Mouse (Mus musculus): ENCODE results near the gene Foxa2. TPM values are rescaled to one million over a fixed set of nuclear protein-coding genes. Genes with fewer than 3 reads are reported as not detected.

Foxa2 gene
- polyA plus RNA-seq, 1 experiment from 2014 or later = 0.74 TPM

GRCm38 (mm10) chr2:148021016-148021415 is 25.8 kb downstream of the Foxa2 start:
- 25% methylated on average over 9 of the region's 9 CpGs for WGBS
- Histone ChIP-seq H3K4me3 (ENCODE audit: low read depth, low read length) (no peak overlapping the region), H3K27me3 (replicated peaks; ENCODE audit: control insufficient read depth, insufficient read depth, low read length) (peaks cover 75% of the 10 kb centered on the region), H3K4me1 (ENCODE audit: control insufficient read depth, insufficient read depth, low read length) (no peaks in the 10 kb centered on the region), H3K9ac (ENCODE audit: low read depth, low read length) (no peak overlapping the region), H3K36me3 (ENCODE audit: control insufficient read depth, insufficient read depth, low read length) (no peaks in the 10 kb centered on the region), H3K4me2 (ENCODE audit: low read depth, low read length) (no peak overlapping the region), H3K27ac (replicated peaks; ENCODE audit: low read depth, low read length) (no peak overlapping the region), H3K9me3 (ENCODE audit: control insufficient read depth, low read length) (no peaks in the 10 kb centered on the region)
- DNase-seq (ENCODE audit: low spot score) (no peak), ATAC-seq (ENCODE audit: low read depth) (no peak)

GRCm38 (mm10) chr2:148020125-148020524 is 26.6 kb downstream of the Foxa2 start:
- H3K27me3 ChIP-seq (replicated peaks; ENCODE audit: control insufficient read depth, insufficient read depth, low read length) = peaks cover 66% of the 10 kb centered on the region
- WGBS = 14% methylated on average over 3 of the region's 3 CpGs
- no peaks in the 10 kb centered on the region for H3K4me1 ChIP-seq (ENCODE audit: control insufficient read depth, insufficient read depth, low read length)
- no peak overlapping the region for H3K4me3 ChIP-seq (ENCODE audit: low read depth, low read length)
- no peak for ATAC-seq (ENCODE audit: low read depth)
- no peaks in the 10 kb centered on the region for H3K36me3 ChIP-seq (ENCODE audit: control insufficient read depth, insufficient read depth, low read length)
- no peak overlapping the region for H3K27ac ChIP-seq (replicated peaks; ENCODE audit: low read depth, low read length)
- no peak overlapping the region for H3K4me2 ChIP-seq (ENCODE audit: low read depth, low read length)
- no peak overlapping the region for H3K9ac ChIP-seq (ENCODE audit: low read depth, low read length)
- no peak for DNase-seq (ENCODE audit: low spot score)
- H3K9me3 ChIP-seq (ENCODE audit: control insufficient read depth, low read length) = no peaks in the 10 kb centered on the region

- Histone ChIP-seq H3K9me3 (ENCODE audit: control insufficient read depth, low read length) (no peaks in the 10 kb centered on the region), H3K27me3 (replicated peaks; ENCODE audit: control insufficient read depth, insufficient read depth, low read length) (peaks cover 46% of the 10 kb centered on the region), H3K4me2 (ENCODE audit: low read depth, low read length) (no peak overlapping the region), H3K27ac (replicated peaks; ENCODE audit: low read depth, low read length) (no peak overlapping the region), H3K4me3 (ENCODE audit: low read depth, low read length) (no peak overlapping the region), H3K4me1 (ENCODE audit: control insufficient read depth, insufficient read depth, low read length) (no peaks in the 10 kb centered on the region), H3K36me3 (ENCODE audit: control insufficient read depth, insufficient read depth, low read length) (no peaks in the 10 kb centered on the region), H3K9ac (ENCODE audit: low read depth, low read length) (no peak overlapping the region)
- DNase-seq (ENCODE audit: low spot score) (no peak), ATAC-seq (ENCODE audit: low read depth) (no peak)
- 83% methylated on average over 8 of the region's 8 CpGs for WGBS
Observed at GRCm38 (mm10) chr2:148017782-148018690, 28.7 kb downstream of the Foxa2 start.

GRCm38 (mm10) chr2:148013382-148013781 is 33.4 kb downstream of the Foxa2 start:
- Histone ChIP-seq H3K4me2 (ENCODE audit: low read depth, low read length) (no peak overlapping the region), H3K9me3 (ENCODE audit: control insufficient read depth, low read length) (no peaks in the 10 kb centered on the region), H3K27ac (replicated peaks; ENCODE audit: low read depth, low read length) (no peak overlapping the region), H3K4me3 (ENCODE audit: low read depth, low read length) (no peak overlapping the region), H3K9ac (ENCODE audit: low read depth, low read length) (no peak overlapping the region), H3K4me1 (ENCODE audit: control insufficient read depth, insufficient read depth, low read length) (no peaks in the 10 kb centered on the region), H3K27me3 (replicated peaks; ENCODE audit: control insufficient read depth, insufficient read depth, low read length) (0 out of 2 replicates have a peak, but pooled peaks cover 4% of the 10 kb centered on the region), H3K36me3 (ENCODE audit: control insufficient read depth, insufficient read depth, low read length) (no peaks in the 10 kb centered on the region)
- DNase-seq (ENCODE audit: low spot score) (no peak), ATAC-seq (ENCODE audit: low read depth) (no peak)
- 84% methylated on average over 3 of the region's 3 CpGs for WGBS

GRCm38 (mm10) chr2:148009049-148009448 is 37.7 kb downstream of the Foxa2 start:
- Histone ChIP-seq H3K27ac (replicated peaks; ENCODE audit: low read depth, low read length) (no peak overlapping the region), H3K9me3 (ENCODE audit: control insufficient read depth, low read length) (no peaks in the 10 kb centered on the region), H3K27me3 (replicated peaks; ENCODE audit: control insufficient read depth, insufficient read depth, low read length) (no peaks in the 10 kb centered on the region), H3K4me3 (ENCODE audit: low read depth, low read length) (no peak overlapping the region), H3K36me3 (ENCODE audit: control insufficient read depth, insufficient read depth, low read length) (no peaks in the 10 kb centered on the region), H3K4me1 (ENCODE audit: control insufficient read depth, insufficient read depth, low read length) (no peaks in the 10 kb centered on the region), H3K9ac (ENCODE audit: low read depth, low read length) (no peak overlapping the region), H3K4me2 (ENCODE audit: low read depth, low read length) (no peak overlapping the region)
- ATAC-seq (ENCODE audit: low read depth) (no peak), DNase-seq (ENCODE audit: low spot score) (no peak)
- WGBS = 96% methylated on average over 4 of the region's 4 CpGs

GRCm38 (mm10) chr2:148004554-148005521 is 41.9 kb downstream of the Foxa2 start:
- Histone ChIP-seq H3K27me3 (replicated peaks; ENCODE audit: control insufficient read depth, insufficient read depth, low read length) (no peaks in the 10 kb centered on the region), H3K4me1 (ENCODE audit: control insufficient read depth, insufficient read depth, low read length) (no peaks in the 10 kb centered on the region), H3K27ac (replicated peaks; ENCODE audit: low read depth, low read length) (no peak overlapping the region), H3K4me3 (ENCODE audit: low read depth, low read length) (no peak overlapping the region), H3K9me3 (ENCODE audit: control insufficient read depth, low read length) (no peaks in the 10 kb centered on the region), H3K36me3 (ENCODE audit: control insufficient read depth, insufficient read depth, low read length) (no peaks in the 10 kb centered on the region), H3K4me2 (ENCODE audit: low read depth, low read length) (no peak overlapping the region), H3K9ac (ENCODE audit: low read depth, low read length) (no peak overlapping the region)
- 61% methylated on average over 7 of the region's 7 CpGs for WGBS
- DNase-seq (ENCODE audit: low spot score) (no peak), ATAC-seq (ENCODE audit: low read depth) (no peak)

- ATAC-seq (ENCODE audit: low read depth) (no peak), DNase-seq (ENCODE audit: low spot score) (no peak)
- no peaks in the 10 kb centered on the region for H3K36me3 ChIP-seq (ENCODE audit: control insufficient read depth, insufficient read depth, low read length)
- H3K4me2 ChIP-seq (ENCODE audit: low read depth, low read length) = no peak overlapping the region
- no peak overlapping the region for H3K27ac ChIP-seq (replicated peaks; ENCODE audit: low read depth, low read length)
- H3K9me3 ChIP-seq (ENCODE audit: control insufficient read depth, low read length) = no peaks in the 10 kb centered on the region
- no peak overlapping the region for H3K4me3 ChIP-seq (ENCODE audit: low read depth, low read length)
- 84% methylated on average over 3 of the region's 3 CpGs for WGBS
- no peaks in the 10 kb centered on the region for H3K4me1 ChIP-seq (ENCODE audit: control insufficient read depth, insufficient read depth, low read length)
- H3K27me3 ChIP-seq (replicated peaks; ENCODE audit: control insufficient read depth, insufficient read depth, low read length) = no peaks in the 10 kb centered on the region
- H3K9ac ChIP-seq (ENCODE audit: low read depth, low read length) = no peak overlapping the region
Observed at GRCm38 (mm10) chr2:148003511-148003910, 43.3 kb downstream of the Foxa2 start.

- no peaks in the 10 kb centered on the region for H3K36me3 ChIP-seq (ENCODE audit: control insufficient read depth, insufficient read depth, low read length)
- ATAC-seq (ENCODE audit: low read depth) = no peak
- H3K4me2 ChIP-seq (ENCODE audit: low read depth, low read length) = no peak overlapping the region
- 0 out of 2 replicates have a peak, but pooled peaks cover 3% of the 10 kb centered on the region for H3K4me1 ChIP-seq (ENCODE audit: control insufficient read depth, insufficient read depth, low read length)
- no peak overlapping the region for H3K9ac ChIP-seq (ENCODE audit: low read depth, low read length)
- DNase-seq (ENCODE audit: low spot score) = no peak
- no peaks in the 10 kb centered on the region for H3K9me3 ChIP-seq (ENCODE audit: control insufficient read depth, low read length)
- H3K27me3 ChIP-seq (replicated peaks; ENCODE audit: control insufficient read depth, insufficient read depth, low read length) = no peaks in the 10 kb centered on the region
- H3K4me3 ChIP-seq (ENCODE audit: low read depth, low read length) = no peak overlapping the region
- H3K27ac ChIP-seq (replicated peaks; ENCODE audit: low read depth, low read length) = no peak overlapping the region
- 77% methylated on average over 10 of the region's 10 CpGs for WGBS
Observed at GRCm38 (mm10) chr2:147998206-147998966, 48.4 kb downstream of the Foxa2 start.
